Mouse (Mus musculus) left cerebral cortex, postnatal 36 days (tissue): ENCODE data around the gene Ranbp10. TPM values are rescaled to one million over a fixed set of nuclear protein-coding genes. Genes with fewer than 3 reads are reported as not detected.

Source experiments
- DNase-seq, 2 experiments: peaks; one replicate each; pipeline ENCODE4 v3.0.0; 2021 to 2022; ENCODE audit warnings: low spot score in 2 of 2, mixed read lengths in 1 of 2
- intact Hi-C: fragments of 180-260 bp; cut with DNase I; formaldehyde crosslinking; loops from one replicate; pipeline ENCODE4 v1.15.1; 2025
- total RNA-seq, 2 experiments: library from RNA; stranded (reverse); gene quantifications; 2 replicates each; pipeline ENCODE4 v1.2.3; 2021

Ranbp10 gene
- total RNA-seq, 2 experiments from 2014 or later, result 22.1 to 25.1 TPM

DNA sequence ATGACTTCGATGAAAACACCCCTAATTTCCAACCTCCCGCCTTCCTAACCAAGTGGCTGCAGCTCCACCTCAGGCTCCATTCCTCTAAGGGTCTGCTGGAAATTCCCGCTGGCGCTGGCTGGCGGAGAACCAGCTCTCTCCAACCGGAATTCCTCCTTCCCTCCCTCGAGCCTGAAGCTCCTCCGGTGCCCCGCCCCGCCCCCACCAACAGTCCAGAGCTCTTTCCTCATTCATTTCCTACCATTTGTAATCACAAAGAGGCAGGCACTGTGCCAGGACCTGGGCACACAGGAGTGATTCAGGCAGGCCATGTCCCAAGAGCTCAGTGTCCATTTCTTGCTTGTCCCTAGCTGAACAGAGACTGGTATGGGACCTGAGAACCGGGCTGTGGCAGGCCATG lies 76.5 kb downstream of the Ranbp10 start:
- intact Hi-C loops, result no loop called here
- DNase-seq, result no peak

DNA sequence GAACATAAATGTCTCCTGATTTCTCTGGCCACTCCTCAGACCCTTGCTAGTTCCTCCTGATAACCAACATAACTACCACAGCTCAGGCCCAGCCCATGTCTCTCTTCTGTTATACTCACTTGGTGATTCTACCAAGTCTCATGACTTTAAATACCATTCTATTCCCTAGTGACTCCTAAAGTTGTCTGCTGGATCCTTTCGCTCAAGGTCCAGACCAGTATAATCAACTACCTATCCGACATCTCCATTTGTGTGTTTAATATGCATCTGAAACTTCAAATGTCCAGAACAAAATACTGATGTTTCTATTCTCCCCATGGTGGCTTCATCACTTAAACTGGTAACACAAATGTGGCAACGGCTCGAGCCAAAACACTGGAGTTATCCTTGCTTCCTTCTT lies 83.8 kb downstream of the Ranbp10 start:
- no peak for DNase-seq
- intact Hi-C loops, result no loop called here

DNA sequence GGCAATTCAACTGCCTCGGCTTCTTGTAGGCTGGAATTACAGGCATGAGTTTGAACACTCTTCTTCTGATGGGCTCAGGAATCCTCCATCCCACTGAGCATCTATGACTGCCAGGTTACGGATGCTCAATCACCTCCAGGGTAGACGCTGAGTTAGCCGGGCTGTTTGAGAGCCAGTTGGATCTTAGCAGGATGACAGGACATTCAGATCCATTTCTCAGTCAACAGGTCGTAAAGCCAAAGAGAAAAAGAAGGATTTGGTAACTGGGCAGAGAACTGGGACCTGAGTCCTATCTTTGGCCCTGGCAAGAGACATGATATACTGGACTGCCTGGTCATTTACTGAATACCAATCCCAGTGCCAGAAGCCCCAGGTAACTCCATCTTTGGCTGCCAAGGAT lies 87.9 kb downstream of the Ranbp10 start:
- intact Hi-C loops, result no loop called here
- no peak for DNase-seq

DNA sequence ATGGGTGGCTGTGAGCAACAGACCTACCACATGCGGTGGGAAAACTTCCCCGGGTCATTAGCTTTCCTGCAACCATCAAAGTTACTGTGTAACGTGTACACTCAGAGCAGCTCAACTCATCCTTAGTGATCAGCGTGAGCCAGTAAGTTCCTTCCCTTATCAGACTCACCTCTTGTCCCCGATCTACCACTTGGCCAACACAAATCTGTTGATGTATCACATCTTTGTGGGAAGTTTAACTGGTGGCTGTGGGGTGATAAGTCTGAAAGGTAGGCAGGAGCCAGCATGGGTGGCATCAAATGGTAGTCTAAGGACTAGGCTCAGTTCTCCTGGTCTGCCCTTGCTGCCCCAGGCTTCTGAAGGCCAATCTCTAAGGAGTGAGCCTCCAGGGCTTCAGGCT lies 95.0 kb downstream of the Ranbp10 start:
- no peak for DNase-seq
- intact Hi-C loops, result no loop called here

DNA sequence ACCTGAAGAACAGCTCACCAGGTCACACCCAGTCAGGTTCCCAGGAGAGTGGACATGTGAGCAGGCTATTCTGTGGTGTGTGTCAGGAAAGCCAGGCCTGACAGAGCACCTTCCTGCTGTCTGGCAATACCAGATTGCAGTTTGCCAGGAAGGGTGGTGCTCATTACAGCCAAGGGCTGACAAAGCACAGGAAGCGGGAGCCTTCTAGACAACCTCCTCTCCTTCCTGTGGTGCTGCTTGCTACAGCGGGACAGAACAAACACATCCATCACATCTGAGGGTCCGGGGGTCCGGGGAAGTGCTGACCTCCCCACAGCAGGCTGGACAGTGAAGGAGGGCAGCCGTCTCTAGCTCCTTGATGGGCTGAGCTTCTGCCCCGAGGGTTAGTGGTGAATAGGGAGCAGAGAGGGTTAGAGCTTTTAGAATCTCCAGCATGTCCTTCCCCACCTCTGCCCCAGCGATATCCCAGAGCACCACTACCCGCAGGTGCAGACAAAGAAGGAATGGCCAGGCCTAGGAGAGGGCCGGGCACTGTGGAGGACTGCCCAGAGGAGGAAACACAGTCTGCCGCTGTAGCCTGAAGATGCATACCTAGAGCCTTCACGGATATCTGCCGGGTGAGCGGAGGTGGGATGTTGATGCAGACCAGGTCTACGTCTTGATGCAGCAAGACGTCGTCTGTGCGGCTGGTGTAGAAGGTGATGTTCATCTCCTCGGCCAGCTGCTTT lies 99.6 kb downstream of the Ranbp10 start:
- intact Hi-C loops, result no loop called here
- no peak for DNase-seq

DNA sequence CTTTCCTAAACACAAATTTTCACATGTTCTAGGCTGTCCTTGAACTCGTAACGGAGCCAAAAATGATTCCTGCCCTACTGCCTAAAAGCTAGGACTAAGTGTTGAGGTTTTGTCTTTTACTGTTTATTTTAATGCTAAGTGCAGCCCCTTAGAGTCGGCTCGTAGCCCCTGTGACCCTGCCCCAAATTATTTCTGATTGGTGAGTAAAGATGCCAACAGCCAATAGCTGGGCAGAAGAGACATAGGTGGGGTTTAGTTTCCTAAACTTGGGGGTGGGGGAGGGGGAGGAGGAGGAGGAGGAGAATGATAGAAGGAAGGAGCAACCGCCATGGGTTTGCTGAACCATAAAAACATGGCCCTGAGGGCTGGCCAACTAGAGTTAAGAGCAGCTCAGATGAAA lies 101.4 kb downstream of the Ranbp10 start:
- intact Hi-C loops, result no loop called here

DNA sequence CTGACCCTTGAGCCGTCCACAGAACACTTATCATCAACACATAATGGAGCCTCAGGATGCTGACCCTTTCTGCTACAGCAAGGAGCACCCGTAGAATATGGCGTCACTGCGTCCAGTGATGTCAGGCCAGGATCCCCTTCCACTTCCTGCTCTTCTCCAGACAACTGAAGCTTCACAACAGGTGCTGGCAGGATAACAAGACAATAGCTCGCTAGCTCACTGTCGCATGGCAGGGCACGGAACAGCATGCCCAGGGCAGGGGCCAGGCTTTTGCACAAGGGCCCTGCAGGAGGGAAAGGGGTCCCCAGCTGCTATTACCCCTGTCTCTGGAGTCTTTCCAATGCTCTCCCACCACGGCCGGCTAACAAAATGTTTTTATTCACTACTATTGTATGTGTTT lies 104.3 kb downstream of the Ranbp10 start:
- no peak for DNase-seq
- intact Hi-C loops, result no loop called here

More for the DNA sequence above, 101.4 kb downstream of the Ranbp10 start:
- DNase-seq, result no peak

DNA sequence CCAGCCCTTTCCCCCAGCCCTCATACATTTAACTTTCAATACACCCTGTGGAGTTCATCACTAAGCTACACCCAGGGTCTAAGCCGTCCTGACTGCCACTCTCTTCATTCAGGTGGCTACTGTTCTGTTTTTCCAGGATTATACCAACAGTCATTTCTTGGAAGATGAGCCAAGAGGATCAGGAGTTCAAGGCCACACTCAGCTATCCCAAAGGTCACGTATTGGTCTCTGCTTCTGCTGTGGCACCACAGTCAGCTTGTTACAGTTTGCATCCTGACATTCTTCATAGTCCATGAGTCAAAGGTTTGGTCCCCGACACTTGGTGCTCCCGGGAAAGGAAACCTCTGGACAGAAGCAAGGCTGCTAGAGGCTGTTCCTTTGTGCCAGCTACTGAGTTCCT lies 107.5 kb downstream of the Ranbp10 start:
- intact Hi-C loops, result loop anchor here (10.0 kb wide), 2 partner anchors 105 to 135 kb away; partner anchors contain the start of genes Cenpt, Ranbp10, Thap11 and Tsnaxip1
- DNase-seq, result no peak

Other genes with a start within 250 kb of the Ranbp10 start
- 10 to 100 TPM; 70.3 to 89.3 TPM for gene Ripor1, start 222.1 kb downstream of the Ranbp10 start, total RNA-seq
- 10 to 100 TPM; 61.2 to 77.2 TPM for gene Ctcf, start 190.8 kb downstream of the Ranbp10 start, total RNA-seq
- not detected for gene Agrp, start 190.0 kb downstream of the Ranbp10 start, total RNA-seq
- gene Carmil2, start 141.1 kb downstream of the Ranbp10 start, total RNA-seq, result 10 to 100 TPM; 56.3 to 66.3 TPM
- 10 to 100 TPM; 45.8 to 50.6 TPM for gene Acd, start 126.2 kb downstream of the Ranbp10 start, total RNA-seq
- 10 to 100 TPM; 45.5 to 53.6 TPM for gene Pard6a, start 126.2 kb downstream of the Ranbp10 start, total RNA-seq
- gene 4933405L10Rik, start 119.7 kb downstream of the Ranbp10 start, total RNA-seq, result not detected
- 10 to 100 TPM in 1 of 2 experiments, 1 to 10 TPM in 1; 9.9 to 10.7 TPM for gene Enkd1, start 119.1 kb downstream of the Ranbp10 start, total RNA-seq
- gene Gfod2, start 68.7 kb downstream of the Ranbp10 start, total RNA-seq, result 10 to 100 TPM; 25.4 to 26.3 TPM
- not detected for gene Tsnaxip1, start 381 bp upstream of the Ranbp10 start, total RNA-seq
- gene Cenpt, start 25.9 kb upstream of the Ranbp10 start, total RNA-seq, result 10 to 100 TPM; 15.2 to 18.0 TPM
- 10 to 100 TPM; 38.9 to 44.8 TPM for gene Thap11, start 27.8 kb upstream of the Ranbp10 start, total RNA-seq
- gene Nutf2, start 33.2 kb upstream of the Ranbp10 start, total RNA-seq, result 10 to 100 TPM; 25.7 to 35.4 TPM
- 10 to 100 TPM; 56.9 to 68.4 TPM for gene Edc4, start 53.5 kb upstream of the Ranbp10 start, total RNA-seq
- gene Nrn1l, start 66.2 kb upstream of the Ranbp10 start, total RNA-seq, result 1 to 10 TPM; 2.8 to 5.3 TPM
- 1 to 10 TPM; 8.6 to 9.7 TPM for gene Pskh1, start 73.1 kb upstream of the Ranbp10 start, total RNA-seq
- 1 to 10 TPM in 1 of 2 experiments, under 1 TPM in 1; 0.79 to 1.9 TPM for gene Ctrl, start 106.5 kb upstream of the Ranbp10 start, total RNA-seq
- 100 to 1,000 TPM in 1 of 2 experiments, 10 to 100 TPM in 1; 80.6 to 117 TPM for gene Psmb10, start 111.1 kb upstream of the Ranbp10 start, total RNA-seq
- gene Lcat, start 116.0 kb upstream of the Ranbp10 start, total RNA-seq, result 10 to 100 TPM; 26.7 to 29.0 TPM
- gene Slc12a4, start 138.7 kb upstream of the Ranbp10 start, total RNA-seq, result 10 to 100 TPM; 18.6 to 20.0 TPM
- gene Dpep3, start 152.1 kb upstream of the Ranbp10 start, total RNA-seq, result not detected
- gene Dus2, start 164.0 kb upstream of the Ranbp10 start, total RNA-seq, result 10 to 100 TPM; 16.4 to 19.3 TPM
- under 1 TPM; 0.30 to 0.36 TPM for gene Dpep2nb, start 178.6 kb upstream of the Ranbp10 start, total RNA-seq
- gene Ddx28, start 184.5 kb upstream of the Ranbp10 start, total RNA-seq, result 10 to 100 TPM; 14.0 to 16.3 TPM
- 10 to 100 TPM; 10.7 to 13.3 TPM for gene Nfatc3, start 231.5 kb upstream of the Ranbp10 start, total RNA-seq